Mouse (Mus musculus) urinary bladder, postnatal 36 days (tissue): ENCODE measurements around the gene Ccl24.
"Not testable (repeated sequence)": the region's sequence is repeated elsewhere in the genome, so short reads cannot be mapped to it uniquely, and the experiment has no call there.

Source experiments
- DNase-seq, 2 experiments: peaks; one replicate each; pipeline ENCODE4 v3.0.0; 2022; ENCODE audit warnings: low spot score in 2 of 2, mixed read lengths in 1 of 2

Ccl24 gene

DNA sequence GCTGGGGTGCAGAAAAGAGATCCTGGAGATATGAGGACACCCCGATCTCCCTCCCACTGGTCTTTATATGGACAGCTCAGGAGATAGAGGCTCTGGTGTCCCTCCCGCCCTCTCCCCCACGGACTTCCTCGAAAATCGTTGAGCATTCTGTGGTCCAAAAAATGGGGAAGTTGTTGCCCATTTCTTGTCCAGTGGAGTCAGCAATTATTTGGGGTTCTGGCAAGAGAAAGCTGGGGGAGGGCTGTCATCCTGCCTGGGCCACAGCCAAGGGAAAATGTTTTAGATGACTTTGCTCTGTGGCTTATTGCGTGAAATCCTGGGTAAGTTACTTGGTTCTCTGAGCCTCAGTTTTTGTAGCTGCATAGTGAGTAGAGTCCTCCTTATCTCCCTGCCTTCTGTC lies at the start of gene Ccl24:
TSS of gene Ccl24 (minus strand) at position 44 of the 400 bp plus-strand sequence.
- DNase-seq = peak in 1 of 2 experiments; percentile 6

DNA sequence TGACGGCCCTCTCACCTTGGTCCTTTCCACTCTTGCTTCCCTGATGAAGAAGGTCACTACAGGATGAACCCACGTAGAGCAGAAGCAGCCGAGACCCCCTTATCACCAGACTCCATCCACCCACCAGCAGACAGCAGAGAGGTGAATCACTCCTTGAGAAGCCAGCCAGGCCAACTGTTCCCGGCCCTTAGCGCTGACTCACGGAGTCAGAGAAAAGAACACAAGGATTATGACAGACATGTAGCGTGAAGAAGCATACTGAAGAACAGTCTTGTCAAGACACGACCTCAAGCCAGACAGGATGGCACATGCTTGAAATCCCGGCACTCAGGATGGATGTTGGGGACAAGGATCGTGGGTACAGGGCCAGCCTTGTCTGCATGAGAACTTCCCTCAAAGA lies 48.9 kb upstream of the Ccl24 start:
- DNase-seq = no peak

DNA sequence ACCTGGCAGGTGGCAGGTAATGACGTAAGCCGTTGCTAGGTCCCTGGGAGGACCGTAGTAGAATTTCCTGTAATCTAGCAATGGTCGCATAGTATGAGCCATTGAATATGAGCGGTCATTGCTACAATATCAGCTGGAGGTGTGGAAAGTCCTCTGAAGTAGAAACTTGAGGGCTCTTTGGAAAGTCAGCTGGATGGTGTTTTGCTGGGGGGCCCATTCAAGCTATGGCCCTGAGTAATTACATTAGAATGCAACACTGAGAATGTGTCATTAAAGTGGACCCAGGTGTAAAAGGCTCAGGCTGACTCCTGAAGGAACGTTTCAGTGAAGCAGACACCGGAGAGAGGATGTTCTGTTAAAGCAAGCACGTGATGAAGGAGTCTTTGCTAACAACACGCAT lies 47.7 kb upstream of the Ccl24 start:
- no peak for DNase-seq

DNA sequence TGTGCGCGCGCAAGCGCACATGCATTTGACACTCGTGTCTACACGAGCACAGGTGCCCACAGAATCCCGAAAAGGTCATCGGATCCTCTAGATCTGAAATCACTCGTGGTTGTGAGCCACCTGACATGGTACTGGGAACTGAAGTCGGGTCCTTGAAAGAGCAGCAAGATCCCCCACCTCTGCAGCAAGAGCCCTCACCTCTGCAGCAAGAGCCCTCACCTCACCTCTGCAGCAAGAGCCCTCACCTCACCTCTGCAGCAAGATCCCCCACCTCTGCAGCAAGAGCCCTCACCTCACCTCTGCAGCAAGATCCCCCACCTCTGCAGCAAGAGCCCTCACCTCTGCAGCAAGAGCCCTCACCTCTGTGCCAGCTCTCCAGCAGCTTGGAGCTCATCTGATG lies 46.9 kb upstream of the Ccl24 start:
- DNase-seq = not testable (repeated sequence)

DNA sequence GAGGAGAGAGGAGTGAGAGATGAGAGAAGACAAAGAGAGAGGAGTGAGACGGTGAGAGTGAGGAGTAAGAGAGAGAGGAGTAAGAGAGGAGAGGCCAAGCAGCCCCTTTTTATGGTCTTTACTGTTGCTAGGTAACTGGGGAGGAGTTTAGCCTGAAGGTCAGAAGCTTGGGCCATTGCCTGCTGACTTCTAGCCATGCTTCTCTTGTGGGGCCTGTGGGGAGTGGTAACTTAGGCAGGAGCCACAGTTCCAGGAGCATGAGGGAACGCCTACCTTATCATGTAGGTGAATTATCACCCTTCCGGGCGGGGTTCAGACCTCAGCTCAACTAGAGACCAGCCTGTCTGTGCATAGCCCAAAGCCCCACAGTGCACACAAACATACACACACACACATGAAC lies 36.9 kb upstream of the Ccl24 start:
- no peak for DNase-seq

DNA sequence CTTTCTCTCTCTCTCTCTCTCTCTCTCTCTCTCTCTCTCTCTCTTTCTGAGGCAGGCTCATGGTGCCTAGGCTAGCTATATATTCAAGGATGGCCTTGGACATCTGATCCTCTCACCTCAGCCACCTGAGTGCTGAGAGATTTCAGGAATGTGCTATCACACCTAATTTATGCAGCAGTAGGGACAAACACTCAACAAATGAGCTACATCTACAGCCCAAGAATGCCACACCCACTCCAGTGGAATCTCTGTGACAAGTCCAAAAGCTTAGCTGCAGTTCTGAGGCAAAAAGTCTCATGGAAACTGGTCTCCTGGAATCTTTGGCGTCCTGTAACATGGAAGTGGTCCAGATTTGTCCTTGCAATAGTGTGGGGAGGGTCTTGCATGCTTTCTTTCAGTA lies 34.7 kb upstream of the Ccl24 start:
- no peak for DNase-seq

DNA sequence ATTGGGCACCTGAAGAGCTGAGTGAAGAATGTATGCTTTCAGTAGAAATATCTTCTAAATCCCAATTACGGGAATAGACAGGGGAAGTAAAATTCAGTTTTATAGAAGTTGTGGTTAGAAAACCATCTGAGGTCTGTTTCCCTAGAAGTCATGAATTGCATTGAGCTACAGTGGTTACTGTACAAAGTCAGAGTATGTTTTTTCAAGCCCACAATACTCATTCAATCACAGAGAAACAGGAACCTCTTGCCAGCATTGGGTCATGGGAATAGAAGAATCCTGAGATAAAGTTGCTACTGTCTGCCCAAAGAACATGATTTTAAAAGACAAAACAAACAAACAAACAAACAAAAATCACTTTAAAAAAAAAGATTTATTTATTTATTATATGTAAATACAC lies 33.9 kb upstream of the Ccl24 start:
- not testable (repeated sequence) for DNase-seq

DNA sequence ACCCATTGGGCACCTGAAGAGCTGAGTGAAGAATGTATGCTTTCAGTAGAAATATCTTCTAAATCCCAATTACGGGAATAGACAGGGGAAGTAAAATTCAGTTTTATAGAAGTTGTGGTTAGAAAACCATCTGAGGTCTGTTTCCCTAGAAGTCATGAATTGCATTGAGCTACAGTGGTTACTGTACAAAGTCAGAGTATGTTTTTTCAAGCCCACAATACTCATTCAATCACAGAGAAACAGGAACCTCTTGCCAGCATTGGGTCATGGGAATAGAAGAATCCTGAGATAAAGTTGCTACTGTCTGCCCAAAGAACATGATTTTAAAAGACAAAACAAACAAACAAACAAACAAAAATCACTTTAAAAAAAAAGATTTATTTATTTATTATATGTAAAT lies 31.8 kb upstream of the Ccl24 start:
- not testable (repeated sequence) for DNase-seq

DNA sequence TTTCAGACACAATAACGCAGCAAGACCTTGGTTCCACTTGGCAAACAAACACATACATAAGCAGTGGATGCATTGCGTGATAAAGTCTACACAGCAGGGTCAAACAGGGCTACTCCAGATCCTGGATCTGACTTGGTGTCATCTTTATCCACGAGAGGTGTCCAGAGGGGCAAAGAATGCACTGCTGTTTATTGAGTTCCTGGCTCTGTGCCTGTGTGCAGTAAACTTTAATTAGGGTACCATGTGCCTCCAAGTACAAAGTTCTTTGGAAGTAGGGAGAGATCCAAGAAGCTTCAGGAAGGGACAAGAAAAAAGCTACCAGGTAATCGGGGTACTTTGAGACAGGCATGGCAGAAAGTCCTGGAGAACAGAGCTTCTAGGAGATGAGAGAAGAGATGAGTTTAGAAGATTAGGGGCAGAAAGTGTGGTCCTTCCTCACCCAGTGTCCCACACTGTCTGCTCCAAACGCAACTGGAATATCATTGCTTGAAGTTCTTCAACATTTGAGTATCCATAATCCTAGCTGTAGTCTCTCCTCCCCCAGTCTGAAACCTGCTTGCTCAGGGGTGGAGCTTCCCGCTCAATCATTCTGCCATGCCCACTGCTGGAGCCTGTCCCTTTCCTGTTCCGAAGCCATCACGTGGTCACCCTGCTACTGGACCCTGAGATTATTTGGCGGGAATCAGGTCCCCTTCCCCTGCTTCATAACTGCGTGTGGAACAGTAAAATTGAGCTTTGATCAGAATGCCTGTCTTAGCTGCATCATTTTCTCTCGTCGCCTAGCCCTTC lies 17.3 kb upstream of the Ccl24 start:
- DNase-seq = no peak

DNA sequence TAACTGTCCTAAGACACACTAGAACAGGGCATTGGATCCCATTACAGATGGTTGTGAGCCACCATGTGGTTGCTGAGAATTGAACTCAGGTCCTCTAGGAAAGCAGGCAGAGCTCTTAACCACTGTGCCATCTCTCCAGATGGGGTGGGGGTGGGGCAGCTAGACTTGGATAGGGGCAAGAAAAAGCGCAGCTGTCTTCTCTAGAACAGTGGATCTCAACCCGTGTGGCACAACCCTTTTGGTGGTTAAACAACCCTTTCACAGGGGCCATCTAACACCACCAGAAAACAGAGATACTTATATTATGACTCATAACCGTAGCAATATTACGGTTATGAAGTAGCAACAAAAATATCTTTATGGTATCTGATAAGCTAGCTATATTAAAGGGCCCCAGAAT lies 14.9 kb upstream of the Ccl24 start:
- no peak for DNase-seq

DNA sequence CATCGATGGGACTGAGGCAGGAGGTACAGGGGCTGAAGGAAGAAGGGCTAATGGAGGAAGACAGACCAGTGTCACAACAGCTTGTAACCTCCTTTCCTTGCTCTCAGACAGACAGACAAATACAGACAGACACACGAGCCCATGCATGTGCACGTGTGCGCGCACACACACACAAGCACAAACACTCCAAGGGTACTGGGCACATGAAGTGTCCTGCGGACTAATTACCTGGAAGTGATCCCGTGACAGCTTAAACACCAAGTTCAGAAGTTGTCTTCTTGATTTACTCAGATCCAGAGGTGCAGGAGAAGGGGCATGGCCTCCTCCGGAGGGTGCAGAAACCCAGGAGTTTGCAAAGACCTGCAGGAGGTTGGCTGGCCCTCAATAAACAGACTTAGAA lies 12.8 kb upstream of the Ccl24 start:
- no peak for DNase-seq

DNA sequence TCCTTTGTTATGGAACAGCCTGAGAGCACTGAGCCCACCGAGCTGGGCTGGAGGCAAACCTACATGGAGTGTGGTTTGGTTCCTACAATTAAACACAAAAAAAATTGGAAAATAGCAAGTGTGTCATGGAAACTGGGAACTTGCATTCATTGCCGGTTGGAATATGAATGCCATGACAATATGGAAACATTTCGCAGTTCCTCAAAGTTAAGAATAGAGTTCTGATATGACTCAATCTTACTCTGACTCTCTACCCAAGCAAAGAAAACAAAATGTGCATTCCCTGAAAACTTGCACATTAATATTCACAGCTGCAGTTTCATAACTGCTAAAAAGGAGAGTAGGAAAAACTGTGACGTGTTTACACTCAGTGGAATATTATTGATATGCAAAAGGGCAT lies 9.5 kb upstream of the Ccl24 start:
- no peak for DNase-seq

DNA sequence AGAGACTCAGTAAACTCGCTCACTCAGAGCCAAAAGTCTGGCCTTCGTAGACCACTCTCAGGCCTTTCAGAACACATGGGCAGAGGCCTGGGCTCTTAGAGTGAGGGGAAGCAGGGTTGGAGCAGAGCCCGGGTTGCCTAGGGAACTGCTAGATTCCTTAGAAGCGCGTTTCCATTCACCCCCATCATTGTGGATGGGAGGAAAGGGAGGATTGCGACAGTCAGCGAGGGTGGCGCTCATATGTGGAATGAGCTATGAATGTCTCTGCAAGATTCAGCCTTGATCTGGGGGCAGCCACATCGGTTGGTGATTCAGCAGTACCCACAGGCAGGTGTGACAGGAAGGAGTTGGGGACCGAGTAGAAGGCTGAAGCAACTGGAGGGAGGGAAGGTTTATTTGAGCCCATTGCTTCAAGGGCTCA lies 6.5 kb upstream of the Ccl24 start:
- no peak for DNase-seq

DNA sequence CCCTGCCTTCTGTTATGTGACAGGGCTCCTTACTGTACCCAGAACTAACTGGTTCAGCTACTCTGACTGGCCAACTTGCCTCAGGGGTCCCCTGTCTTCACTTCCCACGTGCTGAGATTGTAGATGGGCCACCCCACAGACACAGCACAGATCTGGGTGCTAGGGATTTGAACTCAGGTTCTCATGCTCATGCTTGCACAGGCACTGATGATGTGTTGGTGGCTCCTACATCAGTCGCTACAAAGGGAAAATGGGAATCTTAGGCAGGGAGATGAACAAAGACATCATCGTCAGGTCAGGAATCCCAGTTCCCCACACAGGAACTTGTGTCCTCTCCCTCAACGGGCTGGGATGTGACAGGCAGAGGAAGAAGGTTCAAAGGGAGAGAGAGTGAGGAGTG lies 3.2 kb upstream of the Ccl24 start:
- no peak for DNase-seq

DNA sequence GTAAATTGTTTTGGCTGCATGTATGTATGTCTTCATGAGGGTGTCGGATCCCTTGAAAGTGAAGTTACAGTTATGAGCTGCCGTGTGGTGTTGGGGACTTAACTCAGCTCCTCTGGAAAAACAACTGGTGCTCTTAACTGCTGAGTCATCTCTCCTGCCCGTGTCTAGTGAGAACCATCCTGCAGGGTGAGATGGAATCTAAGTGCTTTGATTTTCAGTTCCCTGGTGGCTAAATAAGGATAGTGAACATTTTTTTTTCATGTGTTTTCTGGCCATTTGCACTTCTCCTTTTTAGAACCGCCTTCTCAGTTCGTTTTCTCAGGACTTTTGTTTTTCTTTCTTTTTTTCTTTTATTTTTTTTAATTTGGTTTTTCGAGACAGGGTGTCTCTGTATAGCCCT lies 4.2 kb downstream of the Ccl24 start:
- no peak for DNase-seq

DNA sequence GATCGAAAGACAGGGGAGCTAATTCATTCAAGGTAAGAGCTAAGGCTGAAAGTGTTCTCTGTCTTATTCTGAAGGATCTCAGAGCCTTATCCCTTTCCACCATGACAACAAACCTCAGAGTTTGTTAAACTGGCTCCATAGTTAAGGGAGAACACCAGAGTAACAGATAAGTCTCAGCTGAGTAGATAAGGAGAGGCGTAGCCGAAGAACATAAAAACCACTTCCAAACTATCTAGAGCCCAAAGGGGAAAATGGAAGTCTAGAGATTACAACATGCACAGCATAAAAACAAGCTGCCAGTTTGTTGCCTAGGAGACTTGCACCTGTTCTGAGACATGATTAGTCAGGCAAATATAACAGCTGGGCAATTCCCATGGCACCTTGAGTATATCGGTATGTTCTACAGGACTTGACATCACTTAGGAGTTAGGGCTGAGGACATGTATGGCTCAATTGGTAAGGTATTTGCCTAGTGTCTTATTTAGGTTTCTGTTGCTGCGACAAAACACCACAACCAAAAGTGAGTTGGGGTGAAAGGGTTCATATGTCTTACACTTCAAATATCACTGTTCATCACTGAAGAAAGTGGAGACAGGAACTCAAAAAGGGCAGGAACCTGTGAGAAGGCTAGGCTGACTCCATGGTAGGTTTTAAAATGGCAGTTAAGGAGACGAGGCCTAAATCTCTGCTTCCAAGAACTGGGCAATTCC lies 5.1 kb downstream of the Ccl24 start:
- DNase-seq = no peak

DNA sequence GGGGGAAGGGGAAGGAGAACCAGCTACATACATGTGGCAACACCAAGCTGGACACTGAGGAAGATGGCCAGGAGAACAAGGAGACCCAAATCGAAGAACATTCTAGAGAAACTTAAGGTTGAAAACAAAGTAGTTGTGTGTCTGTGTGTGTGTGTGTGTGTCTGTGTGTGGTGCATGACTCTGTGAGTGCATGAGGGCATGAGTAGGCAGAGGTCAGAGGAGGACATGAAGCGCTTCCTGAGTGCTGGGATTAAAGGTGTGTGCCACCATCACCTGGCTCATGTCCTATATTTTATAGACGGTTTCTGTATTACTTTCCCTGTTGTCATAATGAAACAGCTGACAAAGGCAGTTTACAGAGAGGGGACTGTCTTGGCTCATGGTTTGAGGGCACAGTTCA lies 9.4 kb downstream of the Ccl24 start, which contains the start of gene Ccl26:
TSS of gene Ccl26 (minus strand) at position 101 of the 400 bp plus-strand sequence.
- no peak for DNase-seq

DNA sequence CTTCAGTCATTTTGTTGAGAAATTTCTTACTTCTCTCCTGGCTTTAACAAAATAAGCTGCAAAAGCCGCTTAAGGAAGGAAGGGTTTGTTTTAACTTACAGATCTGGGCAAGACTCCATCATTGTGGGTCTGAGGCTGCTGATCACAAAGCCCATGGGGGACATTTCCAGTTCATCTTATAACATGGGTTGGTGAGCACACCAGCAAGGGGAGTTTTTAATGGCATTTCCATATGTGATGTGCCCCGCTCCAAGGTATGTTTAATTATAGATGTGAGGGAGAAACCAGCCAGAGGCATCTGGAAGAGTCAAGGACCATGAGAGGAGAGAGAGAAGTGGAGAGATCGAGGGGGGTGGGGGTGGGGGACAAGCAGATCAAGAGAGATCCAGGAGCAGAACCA lies 15.2 kb downstream of the Ccl24 start:
- no peak for DNase-seq

DNA sequence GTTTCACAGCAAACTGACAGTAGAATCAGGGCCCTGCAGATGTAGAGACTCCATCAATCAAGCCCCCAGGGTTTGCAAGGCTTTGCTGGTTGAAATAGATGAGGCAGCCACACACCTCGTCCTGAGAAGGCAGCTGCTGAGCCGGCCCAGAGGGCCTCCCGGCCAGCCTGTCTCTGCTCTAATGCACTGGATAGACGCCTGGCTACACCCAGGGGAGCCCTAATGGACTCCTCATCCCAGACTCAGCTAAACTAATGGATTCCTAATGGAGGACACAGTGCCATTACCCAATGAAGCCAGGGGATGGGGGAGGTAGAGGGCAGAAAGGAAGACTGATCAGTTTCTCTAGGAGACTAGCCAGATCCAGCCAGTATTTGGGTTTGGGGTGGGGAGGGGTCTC lies 15.8 kb downstream of the Ccl24 start:
- DNase-seq = no peak

DNA sequence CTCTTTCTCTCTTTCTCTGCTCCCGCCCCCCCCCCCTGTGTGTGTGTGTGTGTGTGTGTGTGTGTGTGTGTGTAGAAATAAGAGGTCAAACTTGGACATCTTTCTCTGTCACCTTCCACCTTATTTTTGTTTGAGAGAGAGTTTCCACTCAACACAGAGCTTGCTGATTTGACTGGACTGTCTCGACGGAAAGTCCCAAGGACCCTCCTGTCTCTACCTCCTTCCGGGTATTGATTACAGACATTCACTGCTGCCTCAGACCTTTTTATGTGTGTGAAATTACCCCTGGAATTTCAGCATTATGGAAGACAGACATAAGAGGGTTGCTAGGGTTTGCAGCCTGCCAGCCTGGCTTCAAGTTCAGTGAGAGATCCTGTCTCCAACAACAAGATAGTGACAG lies 16.6 kb downstream of the Ccl24 start:
- DNase-seq = no peak

DNA sequence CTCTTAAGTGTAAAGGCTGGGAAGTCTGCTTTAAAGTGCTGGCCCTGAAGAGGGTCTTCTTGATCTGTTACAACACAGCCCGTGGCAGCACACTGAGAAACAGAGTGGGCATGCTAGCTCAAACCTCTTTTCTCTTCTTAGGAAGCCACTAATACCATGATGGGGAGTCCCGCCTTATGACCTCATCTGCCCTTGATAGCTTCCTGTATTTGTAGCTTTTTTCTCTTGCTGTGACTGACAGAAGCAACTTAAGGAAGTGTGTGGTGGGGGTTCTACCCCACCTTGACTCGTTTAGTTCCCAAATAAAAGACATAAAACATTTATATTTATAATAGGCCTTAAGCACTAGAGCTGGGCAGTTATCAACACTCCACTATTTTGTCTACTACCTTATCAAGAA lies 21.3 kb downstream of the Ccl24 start:
- no peak for DNase-seq

DNA sequence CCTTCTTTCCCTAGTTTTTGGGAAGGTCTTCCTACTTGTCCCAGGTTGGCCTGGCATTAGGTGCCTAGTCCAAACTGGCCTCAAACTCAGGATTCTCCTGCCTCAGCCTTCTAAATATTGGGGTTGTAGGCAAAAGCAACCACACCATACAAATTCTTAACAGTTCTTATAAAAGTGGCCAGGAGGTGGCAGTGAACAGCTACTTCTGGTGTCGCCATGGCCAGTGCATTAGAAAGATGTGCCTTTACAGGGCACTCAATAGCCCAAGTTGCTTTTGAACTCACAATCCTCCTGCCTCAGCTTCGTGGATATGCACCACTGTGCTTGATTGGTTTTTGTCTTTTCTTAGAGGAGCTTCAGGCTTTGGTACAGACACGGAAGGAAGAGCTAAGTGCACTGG lies 21.9 kb downstream of the Ccl24 start:
- no peak for DNase-seq

DNA sequence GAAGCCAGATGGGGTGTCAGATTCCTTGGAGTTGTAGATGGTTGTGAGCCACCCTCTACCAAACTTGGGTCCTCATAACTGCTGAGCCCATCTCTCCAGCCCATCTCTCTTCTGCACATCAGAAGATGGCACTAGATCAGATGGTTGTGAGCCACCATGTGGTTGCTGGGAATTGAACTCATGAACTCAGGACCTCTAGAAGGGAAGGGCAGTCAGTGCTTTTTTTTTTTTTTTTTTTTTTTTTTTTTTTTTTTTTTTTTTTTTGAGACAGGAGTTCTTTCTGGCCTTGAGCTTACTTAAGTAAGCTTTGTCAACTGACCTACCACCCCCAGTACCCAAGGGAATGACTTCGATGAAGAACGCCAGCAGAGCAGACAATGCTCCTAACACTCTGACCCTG lies 24.9 kb downstream of the Ccl24 start:
- DNase-seq = no peak
